Mouse (Mus musculus) megakaryocyte, adult 5-6 weeks (primary cell): ENCODE data around the gene Aicda. TPM values are rescaled to one million over a fixed set of nuclear protein-coding genes. Genes with fewer than 3 reads are reported as not detected.
A peak's percentile ranks its signal among the peaks of the same experiment; 100 is the strongest.
"Not testable (repeated sequence)": the region's sequence is repeated elsewhere in the genome, so short reads cannot be mapped to it uniquely, and the experiment has no call there.

Experiments used
- ATAC-seq: 2 replicates; pipeline ENCODE4 v1.8.0; 2016; ENCODE audit warnings: mild to moderate bottlenecking, inconsistent platforms; ENCODE audit not compliant: poor library complexity, severe bottlenecking
- total RNA-seq, 2 experiments: library from RNA; stranded (forward) in 1 of 2; stranded (reverse) in 1 of 2; fragments of 153-499, 151-499 nt in 1 of 2; fragments of 221-1000, 200-1000 nt in 1 of 2; gene quantifications; 2 replicates each; pipeline versions ENCODE4 v1.2.3 to v1.2.4; 2015 to 2017

Gene Aicda
- total RNA-seq, 2 experiments from 2014 or later, result not detected

- ATAC-seq, result no peak
Observed at GRCm38 (mm10) chr6:122545948-122546347, 7.7 kb upstream of the Aicda start.

GRCm38 (mm10) chr6:122554102-122554501 is 501 bp downstream of the Aicda start:
- ATAC-seq, result no peak

GRCm38 (mm10) chr6:122555266-122555665 is 1.7 kb downstream of the Aicda start:
- ATAC-seq, result no peak

GRCm38 (mm10) chr6:122556959-122557561 is 3.5 kb downstream of the Aicda start:
- ATAC-seq, result peak; percentile 79

GRCm38 (mm10) chr6:122560427-122560826 is 6.8 kb downstream of the Aicda start:
- peak; percentile 67 for ATAC-seq

GRCm38 (mm10) chr6:122561005-122561404 is 7.4 kb downstream of the Aicda start:
- no peak for ATAC-seq

- ATAC-seq, result peak; percentile 62
Observed at GRCm38 (mm10) chr6:122562463-122562862, 8.9 kb downstream of the Aicda start.

GRCm38 (mm10) chr6:122565070-122565784 is 11.6 kb downstream of the Aicda start:
- peak; percentile 67 for ATAC-seq

GRCm38 (mm10) chr6:122569113-122569512 is 15.5 kb downstream of the Aicda start:
- no peak for ATAC-seq

- no peak for ATAC-seq
Observed at GRCm38 (mm10) chr6:122569762-122570161, 16.2 kb downstream of the Aicda start.

GRCm38 (mm10) chr6:122570695-122571616 is 17.4 kb downstream of the Aicda start:
- peak; percentile 80 for ATAC-seq

- ATAC-seq, result no peak
Observed at GRCm38 (mm10) chr6:122571617-122571959, 18.0 kb downstream of the Aicda start.

- not testable (repeated sequence) for ATAC-seq
Observed at GRCm38 (mm10) chr6:122575037-122575436, 21.4 kb downstream of the Aicda start.

- no peak for ATAC-seq
Observed at GRCm38 (mm10) chr6:122577030-122577429, 23.4 kb downstream of the Aicda start.

- ATAC-seq, result no peak
Observed at GRCm38 (mm10) chr6:122579086-122579485, 25.5 kb downstream of the Aicda start.

GRCm38 (mm10) chr6:122591027-122591758 is 37.6 kb downstream of the Aicda start:
- ATAC-seq, result no peak

GRCm38 (mm10) chr6:122592905-122593304 is 39.3 kb downstream of the Aicda start:
- peak; percentile 62 for ATAC-seq

- ATAC-seq, result peak; percentile 47
Observed at GRCm38 (mm10) chr6:122595637-122596036, 42.0 kb downstream of the Aicda start.

GRCm38 (mm10) chr6:122596608-122597007 is 43.0 kb downstream of the Aicda start:
- ATAC-seq, result no peak

- ATAC-seq, result peak; percentile 43
Observed at GRCm38 (mm10) chr6:122598014-122598413, 44.4 kb downstream of the Aicda start.

GRCm38 (mm10) chr6:122598436-122598835 is 44.8 kb downstream of the Aicda start:
- no peak for ATAC-seq
